Mouse (Mus musculus) brain, embryonic 14.5 days (tissue): ENCODE results near the gene Arhgef12.

ENCODE experiments used
- CTCF ChIP-seq: fragments of 200-500 bp; IDR thresholded peaks from 2 replicates; pipeline ENCODE4 v1.5.1; 2012; ENCODE audit warnings: inconsistent platforms, mild to moderate bottlenecking, moderate library complexity, borderline replicate concordance; ENCODE audit not compliant: insufficient read depth, insufficient read length; ENCODE audit errors: extremely low read depth
- POLR2A ChIP-seq: fragments of 200-500 bp; IDR thresholded peaks from 2 replicates; pipeline ENCODE4 v1.6.1; 2012; ENCODE audit warnings: mild to moderate bottlenecking, inconsistent platforms, borderline replicate concordance; ENCODE audit not compliant: poor library complexity, insufficient read depth, insufficient read length, severe bottlenecking; ENCODE audit errors: extremely low read depth

DNA sequence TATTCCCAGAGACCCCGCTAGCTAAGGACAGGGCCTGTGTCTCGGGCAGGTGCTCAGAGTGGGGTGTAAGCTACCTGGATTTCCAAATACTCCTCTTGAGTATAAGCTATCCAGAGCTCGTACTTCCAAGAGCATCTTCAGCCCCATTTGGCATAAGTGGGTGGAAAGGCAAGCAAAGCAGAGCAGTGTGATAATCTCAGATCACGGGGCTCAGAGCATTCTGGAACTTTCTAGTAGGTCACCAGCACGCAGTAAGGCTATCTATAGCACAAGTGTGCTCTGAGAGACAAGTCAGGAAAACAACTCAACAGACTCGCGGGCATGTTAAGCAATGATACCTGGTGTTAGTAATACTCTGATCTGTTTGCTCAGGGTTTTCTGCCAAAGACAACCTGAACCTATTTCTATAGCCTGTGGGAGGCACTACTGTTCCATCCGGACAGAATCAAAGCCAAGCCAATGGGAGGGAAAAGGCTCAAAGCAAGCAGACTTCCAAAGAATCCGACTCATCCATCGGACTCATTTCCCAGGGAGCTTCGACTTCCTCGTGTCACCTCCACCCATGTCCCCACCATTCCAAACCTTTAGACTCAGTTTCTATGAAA lies 37.3 kb upstream of the Arhgef12 start:
- TF ChIP-seq CTCF (peak; percentile 9; the same call in 1 of the 2 replicates), POLR2A (no peak)
